Mouse (Mus musculus): ENCODE data around the gene Gm42906. TPM values are rescaled to one million over a fixed set of nuclear protein-coding genes. Genes with fewer than 3 reads are reported as not detected.

Gene Gm42906
- polyA plus RNA-seq, 2 experiments: not detected

GRCm38 (mm10) chr5:151315804-151316597 is 112.0 kb downstream of the Gm42906 start:
- Histone ChIP-seq H3K4me3 (ENCODE audit: insufficient read depth in 1 of 2, low read depth in 2 of 2, low read length in 2 of 2) (no peak overlapping the region), H3K27me3 (ENCODE audit: control insufficient read depth, insufficient read depth, low read length) (no peaks in the 10 kb centered on the region), H3K4me1 (replicated peaks; ENCODE audit: control insufficient read depth in 2 of 2, insufficient read depth in 2 of 2, low read length in 1 of 2) (no peaks in the 10 kb centered on the region), H3K27ac (no peak overlapping the region), H3K9ac (replicated peaks) (no peak overlapping the region), H3K4me2 (ENCODE audit: low read depth) (no peak overlapping the region), H3K9me3 (ENCODE audit: control insufficient read depth, low read length) (no peaks in the 10 kb centered on the region), H3K36me3 (replicated peaks; ENCODE audit: control insufficient read depth, insufficient read depth, low read depth) (no peaks in the 10 kb centered on the region)
- 60% methylated on average over 10 of the region's 10 CpGs for WGBS (ENCODE audit: insufficient replicate concordance)
- DNase-seq (ENCODE audit: low read depth in 3 of 3, low spot score in 3 of 3) (no peak), ATAC-seq (ENCODE audit: insufficient read depth) (no peak)
- TF ChIP-seq CTCF (IDR thresholded peaks at IDR 0.05; ENCODE audit: low read depth): no peak
- no peak for TF ChIP-seq EP300 (IDR thresholded peaks at IDR 0.05; ENCODE audit: low read depth)

- H3K36me3 ChIP-seq (replicated peaks; ENCODE audit: control insufficient read depth, insufficient read depth, low read depth): no peaks in the 10 kb centered on the region
- 49% methylated on average over 2 of the region's 2 CpGs for WGBS (ENCODE audit: insufficient replicate concordance)
- ATAC-seq (ENCODE audit: insufficient read depth) (no peak), DNase-seq (ENCODE audit: low read depth in 3 of 3, low spot score in 3 of 3) (no peak)
- H3K4me3 ChIP-seq (ENCODE audit: insufficient read depth in 1 of 2, low read depth in 2 of 2, low read length in 2 of 2): no peak overlapping the region
- TF ChIP-seq EP300 (IDR thresholded peaks at IDR 0.05; ENCODE audit: low read depth): no peak
- TF ChIP-seq CTCF (IDR thresholded peaks at IDR 0.05; ENCODE audit: low read depth): no peak
- no peaks in the 10 kb centered on the region for H3K27me3 ChIP-seq (ENCODE audit: control insufficient read depth, insufficient read depth, low read length)
- no peak overlapping the region for H3K27ac ChIP-seq
- no peak overlapping the region for H3K9ac ChIP-seq (replicated peaks)
- no peaks in the 10 kb centered on the region for H3K4me1 ChIP-seq (replicated peaks; ENCODE audit: control insufficient read depth in 2 of 2, insufficient read depth in 2 of 2, low read length in 1 of 2)
- H3K9me3 ChIP-seq (ENCODE audit: control insufficient read depth, low read length): no peaks in the 10 kb centered on the region
- no peak overlapping the region for H3K4me2 ChIP-seq (ENCODE audit: low read depth)
Measured at GRCm38 (mm10) chr5:151300286-151300685, 127.7 kb downstream of the Gm42906 start.

- no peak for DNase-seq (ENCODE audit: low read depth in 3 of 3, low spot score in 3 of 3)
- WGBS (ENCODE audit: insufficient replicate concordance): 83% methylated on average over 7 of the region's 7 CpGs
- no peaks in the 10 kb centered on the region for H3K27me3 ChIP-seq (ENCODE audit: control insufficient read depth, insufficient read depth, low read length)
Measured at GRCm38 (mm10) chr5:151299576-151299975, 128.4 kb downstream of the Gm42906 start.

GRCm38 (mm10) chr5:151298371-151298770 is 129.6 kb downstream of the Gm42906 start:
- Histone ChIP-seq H3K9me3 (ENCODE audit: control insufficient read depth, low read length) (no peaks in the 10 kb centered on the region), H3K4me3 (ENCODE audit: insufficient read depth in 1 of 2, low read depth in 2 of 2, low read length in 2 of 2) (no peak overlapping the region), H3K36me3 (replicated peaks; ENCODE audit: control insufficient read depth, insufficient read depth, low read depth) (no peaks in the 10 kb centered on the region), H3K27ac (no peak overlapping the region), H3K9ac (replicated peaks) (no peak overlapping the region), H3K4me2 (ENCODE audit: low read depth) (no peak overlapping the region), H3K4me1 (replicated peaks; ENCODE audit: control insufficient read depth in 2 of 2, insufficient read depth in 2 of 2, low read length in 1 of 2) (no peaks in the 10 kb centered on the region), H3K27me3 (ENCODE audit: control insufficient read depth, insufficient read depth, low read length) (no peaks in the 10 kb centered on the region)
- ATAC-seq (ENCODE audit: insufficient read depth) (no peak), DNase-seq (ENCODE audit: low read depth in 3 of 3, low spot score in 3 of 3) (no peak)
- WGBS (ENCODE audit: insufficient replicate concordance): 61% methylated on average over 4 of the region's 4 CpGs
- TF ChIP-seq CTCF (IDR thresholded peaks at IDR 0.05; ENCODE audit: low read depth) (no peak), EP300 (IDR thresholded peaks at IDR 0.05; ENCODE audit: low read depth) (no peak)

More at GRCm38 (mm10) chr5:151299576-151299975, 128.4 kb downstream of the Gm42906 start:
- no peak overlapping the region for H3K27ac ChIP-seq
- ATAC-seq (ENCODE audit: insufficient read depth): no peak
- no peak overlapping the region for H3K4me3 ChIP-seq (ENCODE audit: insufficient read depth in 1 of 2, low read depth in 2 of 2, low read length in 2 of 2)
- no peak overlapping the region for H3K4me2 ChIP-seq (ENCODE audit: low read depth)
- no peaks in the 10 kb centered on the region for H3K9me3 ChIP-seq (ENCODE audit: control insufficient read depth, low read length)
- no peak overlapping the region for H3K9ac ChIP-seq (replicated peaks)
- no peak for TF ChIP-seq EP300 (IDR thresholded peaks at IDR 0.05; ENCODE audit: low read depth)
- no peak for TF ChIP-seq CTCF (IDR thresholded peaks at IDR 0.05; ENCODE audit: low read depth)
- no peaks in the 10 kb centered on the region for H3K4me1 ChIP-seq (replicated peaks; ENCODE audit: control insufficient read depth in 2 of 2, insufficient read depth in 2 of 2, low read length in 1 of 2)
- no peaks in the 10 kb centered on the region for H3K36me3 ChIP-seq (replicated peaks; ENCODE audit: control insufficient read depth, insufficient read depth, low read depth)

- Histone ChIP-seq H3K27me3 (ENCODE audit: control insufficient read depth, insufficient read depth, low read length) (no peaks in the 10 kb centered on the region), H3K9me3 (ENCODE audit: control insufficient read depth, low read length) (no peaks in the 10 kb centered on the region), H3K4me1 (replicated peaks; ENCODE audit: control insufficient read depth in 2 of 2, insufficient read depth in 2 of 2, low read length in 1 of 2) (no peaks in the 10 kb centered on the region), H3K9ac (replicated peaks) (no peak overlapping the region), H3K4me3 (ENCODE audit: insufficient read depth in 1 of 2, low read depth in 2 of 2, low read length in 2 of 2) (no peak overlapping the region), H3K4me2 (ENCODE audit: low read depth) (no peak overlapping the region), H3K36me3 (replicated peaks; ENCODE audit: control insufficient read depth, insufficient read depth, low read depth) (no peaks in the 10 kb centered on the region), H3K27ac (no peak overlapping the region)
- TF ChIP-seq CTCF (IDR thresholded peaks at IDR 0.05; ENCODE audit: low read depth) (no peak), EP300 (IDR thresholded peaks at IDR 0.05; ENCODE audit: low read depth) (no peak)
- 65% methylated on average over 4 of the region's 4 CpGs for WGBS (ENCODE audit: insufficient replicate concordance)
- ATAC-seq (ENCODE audit: insufficient read depth) (no peak), DNase-seq (ENCODE audit: low read depth in 3 of 3, low spot score in 3 of 3) (no peak)
Measured at GRCm38 (mm10) chr5:151296244-151296643, 131.7 kb downstream of the Gm42906 start.
